Mouse (Mus musculus): ENCODE data around the gene Cyp2w1.

GRCm38 (mm10) chr5:139397359-139397916, 45.0 kb downstream of the Cyp2w1 start:
- TF ChIP-seq CTCF (conservative IDR thresholded peaks at IDR 0.05; ENCODE audit: low read length) (no peak), NANOG (IDR thresholded peaks at IDR 0.05; ENCODE audit: borderline replicate concordance, low read length) (no peak)
